Comparison of ENCODE assay signal across 27 mouse cellular contexts in the genomic region with DNA sequence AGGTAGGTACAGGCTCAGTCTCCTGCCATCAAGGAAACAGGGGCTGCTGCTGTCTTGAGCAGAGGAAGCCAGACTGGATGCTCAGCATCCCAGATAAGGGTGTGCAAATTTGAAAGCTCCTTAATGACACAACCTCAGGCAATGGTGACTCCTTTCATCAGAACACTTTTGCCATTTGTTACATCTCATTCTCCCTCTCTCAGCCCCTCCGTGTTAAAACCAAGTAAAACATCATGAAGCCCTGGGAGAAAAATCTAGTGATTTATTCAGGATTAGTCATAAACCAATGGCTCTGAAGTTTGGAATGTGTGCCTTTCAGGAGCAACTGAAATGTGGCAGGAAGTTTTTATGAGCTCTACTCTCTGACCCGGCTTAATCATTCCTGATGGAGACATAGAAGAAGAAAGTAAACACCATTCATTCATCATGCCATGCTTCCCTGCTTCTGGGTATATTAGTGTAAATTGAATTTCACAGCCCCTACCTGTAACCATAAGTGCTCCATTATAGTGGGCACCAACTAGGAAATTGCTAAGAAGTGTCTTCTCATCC.
DNase-seq lines count a peak whose midpoint lies in the region; ATAC-seq and TF ChIP-seq lines count a peak whose summit lies in the region.
"Had no signal": no experiment of that assay in that cellular context is flagged by ENCODE, and none has a peak within 500 bp of the region (broad histone marks: within the 10 kb centered on the region; RNA-seq: fewer than 3 reads in every experiment).

No protein-coding gene starts in this region.

- H3K36me3 ChIP-seq in kidney, adult 2 months (ENCODE audit: control insufficient read depth, insufficient read depth, low read length): no peaks in the 10 kb centered on the region
- H3K36me3 ChIP-seq in kidney, embryonic 15.5 days: no peaks in the 10 kb centered on the region
- H3K36me3 ChIP-seq: embryonic facial prominence, embryonic 10.5 days; embryonic facial prominence, embryonic 13.5 days; heart, embryonic 12.5 days; heart, embryonic 15.5 days; hindbrain, embryonic 10.5 days; hindbrain, embryonic 13.5 days had no signal

- no peaks in the 10 kb centered on the region for H3K9me3 ChIP-seq in kidney, embryonic 15.5 days (replicated peaks)
- H3K9me3 ChIP-seq: embryonic facial prominence, embryonic 10.5 days; embryonic facial prominence, embryonic 13.5 days; heart, embryonic 12.5 days; heart, embryonic 15.5 days; hindbrain, embryonic 10.5 days; hindbrain, embryonic 13.5 days had no signal

- peak; percentile 75; the same call in 1 of the 2 replicates for ATAC-seq in kidney, embryonic 15.5 days (replicated peaks; ENCODE audit: low FRiP score)
- ATAC-seq in Patski: peak; percentile 99
- ATAC-seq: CD4-positive, CD25-positive, alpha-beta regulatory T cell, adult 4 months; forebrain, embryonic 14.5 days; hindbrain, embryonic 16.5 days had no signal

- no peak overlapping the region for H3K27ac ChIP-seq in kidney, adult 2 months (ENCODE audit: insufficient read depth, low read depth, low read length)
- peak overlapping the region; percentile 62; the same call in 1 of the 2 replicates for H3K27ac ChIP-seq in kidney, embryonic 15.5 days
- H3K27ac ChIP-seq: embryonic facial prominence, embryonic 10.5 days; embryonic facial prominence, embryonic 13.5 days; heart, embryonic 15.5 days; hindbrain, embryonic 10.5 days; hindbrain, embryonic 13.5 days had no signal

- H3K27me3 ChIP-seq in kidney, adult 2 months (replicated peaks; ENCODE audit: control insufficient read depth, insufficient read depth, low read length): no peaks in the 10 kb centered on the region
- no peaks in the 10 kb centered on the region for H3K27me3 ChIP-seq in kidney, embryonic 15.5 days
- no peaks in the 10 kb centered on the region for H3K27me3 ChIP-seq in Patski
- H3K27me3 ChIP-seq: embryonic facial prominence, embryonic 13.5 days; heart, embryonic 12.5 days; heart, embryonic 15.5 days; hindbrain, embryonic 13.5 days had no signal

- H3K4me3 ChIP-seq in kidney, adult 2 months (ENCODE audit: insufficient read depth, low read depth, low read length): no peak overlapping the region
- no peak overlapping the region for H3K4me3 ChIP-seq in kidney, embryonic 15.5 days (replicated peaks)
- H3K4me3 ChIP-seq: embryonic facial prominence, embryonic 10.5 days; embryonic facial prominence, embryonic 13.5 days; heart, embryonic 12.5 days; heart, embryonic 15.5 days; hindbrain, embryonic 10.5 days; hindbrain, embryonic 13.5 days had no signal

- no peaks in the 10 kb centered on the region for H3K4me1 ChIP-seq in kidney, adult 2 months (ENCODE audit: control insufficient read depth, insufficient read depth, low read length)
- H3K4me1 ChIP-seq in kidney, embryonic 15.5 days: peaks cover 11% of the 10 kb centered on the region
- H3K4me1 ChIP-seq: embryonic facial prominence, embryonic 10.5 days; embryonic facial prominence, embryonic 13.5 days; heart, embryonic 15.5 days; hindbrain, embryonic 10.5 days; hindbrain, embryonic 13.5 days had no signal

- in situ Hi-C loops in Patski (cut with MboI; ENCODE audit: low pct_unique_long_range_greater_than_20kb): no loop called here

- no peak overlapping the region for H3K9ac ChIP-seq in kidney, embryonic 15.5 days
- H3K9ac ChIP-seq: embryonic facial prominence, embryonic 13.5 days; heart, embryonic 12.5 days; heart, embryonic 15.5 days; hindbrain, embryonic 13.5 days had no signal

- peak; percentile 12 for DNase-seq in kidney, adult 2 months
- no peak for DNase-seq in kidney, adult 18-20 months
- DNase-seq in kidney, adult 8-10 months: no peak
- DNase-seq in 3T3-L1 (ENCODE audit: low read depth, low spot score) (peak; percentile 2), Patski (ENCODE audit: low read depth, low spot score) (peak; percentile 77)
- DNase-seq in cerebellum, postnatal 25 days: no peak
- DNase-seq: adrenal gland, adult 2 months; adrenal gland, postnatal 14 days; cerebellum, adult 11 months; cerebellum, adult 2 months; cerebellum, adult 9-11 months; cerebellum, postnatal 36 days; embryo, embryonic 11 days; gastrocnemius, postnatal 25 days; heart, adult 18-20 months; heart, postnatal 10 days; heart, postnatal 36 days had no signal

- no peak for TF ChIP-seq CTCF in kidney, adult 2 months (conservative IDR thresholded peaks at IDR 0.05; ENCODE audit: insufficient read depth, insufficient read length, low read depth, low read length)
- no peak for TF ChIP-seq CTCF in Patski (IDR thresholded peaks at IDR 0.05)

- TF ChIP-seq POLR2A in kidney, adult 2 months (IDR thresholded peaks at IDR 0.05; ENCODE audit: low read depth, low read length): no peak

- 6% methylated on average over 2 of the region's 2 CpGs for WGBS in kidney, adult 2 months
- 8% methylated on average over 2 of the region's 2 CpGs for WGBS in kidney, embryonic 15.5 days

- H3K4me2 ChIP-seq in kidney, embryonic 15.5 days: no peak overlapping the region
- H3K4me2 ChIP-seq: embryonic facial prominence, embryonic 13.5 days; heart, embryonic 12.5 days; heart, embryonic 15.5 days; hindbrain, embryonic 13.5 days had no signal

- POLR2A ChIA-PET in Patski (lab: Charles Lee): no interaction called here

- CTCF ChIA-PET in Patski (lab: Charles Lee): interaction anchor here (0.8 to 1.2 kb wide), 2 partner anchors 13 to 59 kb away, joined by 3 read pairs; no protein-coding TSS in a partner anchor

Comparison
In these comparisons a context has a peak if more than half of its experiments do, and no peak if none do; other contexts are left out.
1. DNase-seq: peak in kidney, adult 2 months (single experiment), 3T3-L1 (single experiment) and Patski (single experiment); none in kidney, adult 18-20 months (single experiment), kidney, adult 8-10 months (0 of 2) and cerebellum, postnatal 25 days (0 of 2).